Mouse (Mus musculus) thymus, postnatal 25 days (tissue): Measurements from ENCODE around the gene Ttc4.

Experiments used
- DNase-seq: peaks from one replicate; pipeline ENCODE4 v3.0.0; 2022

The Ttc4 gene

GRCm38 (mm10) chr4:106613560-106613959 lies 65.2 kb downstream of the Ttc4 start:
- DNase-seq = peak; percentile 54

DNA sequence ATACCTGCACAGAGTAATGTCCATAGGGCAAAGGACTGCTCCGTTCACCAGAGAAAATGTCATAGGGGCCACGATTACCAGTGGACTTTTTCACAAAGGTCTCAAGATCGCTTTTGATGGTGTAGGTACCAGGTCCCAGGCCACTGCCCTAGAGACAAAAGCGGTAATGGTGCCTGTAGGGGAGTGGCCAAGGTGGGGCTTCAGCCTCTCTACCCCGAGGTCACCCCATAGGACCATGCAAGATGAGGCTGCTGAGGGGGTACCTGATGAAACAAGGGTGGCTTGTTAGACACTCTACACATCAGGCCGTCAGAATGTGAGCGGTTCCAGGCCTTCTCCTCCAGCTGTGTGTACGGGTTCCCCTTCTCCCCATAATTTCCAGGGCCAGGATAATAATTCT lies 65.6 kb downstream of the Ttc4 start:
- no peak for DNase-seq
